Mouse (Mus musculus) embryo, embryonic 10.5 days (tissue): ENCODE results near the gene Rnase1.

Source experiments
- DNase-seq: peaks from one replicate; pipeline ENCODE4 v3.0.0-alpha.2; 2015; ENCODE audit warnings: low spot score

Rnase1 gene

DNA sequence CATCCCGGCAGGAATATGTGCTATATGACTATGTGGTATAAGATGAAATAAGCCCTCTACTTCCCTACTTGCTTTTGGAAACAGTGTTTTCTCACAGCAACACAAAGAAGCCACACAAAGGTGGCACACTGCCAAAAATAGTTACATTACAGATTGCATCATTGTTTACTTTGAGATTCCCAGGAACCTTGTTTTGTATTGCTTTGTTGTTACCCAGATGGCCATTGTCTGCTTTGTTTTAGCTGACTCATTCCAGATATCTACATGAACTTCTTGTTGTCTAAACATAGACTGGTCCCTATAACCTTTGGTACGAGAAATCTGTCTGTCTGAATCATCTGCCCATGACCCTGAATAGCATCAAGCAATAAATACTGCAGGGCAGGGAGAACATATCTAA, 6.2 kb downstream of the Rnase1 start:
- DNase-seq: no peak

DNA sequence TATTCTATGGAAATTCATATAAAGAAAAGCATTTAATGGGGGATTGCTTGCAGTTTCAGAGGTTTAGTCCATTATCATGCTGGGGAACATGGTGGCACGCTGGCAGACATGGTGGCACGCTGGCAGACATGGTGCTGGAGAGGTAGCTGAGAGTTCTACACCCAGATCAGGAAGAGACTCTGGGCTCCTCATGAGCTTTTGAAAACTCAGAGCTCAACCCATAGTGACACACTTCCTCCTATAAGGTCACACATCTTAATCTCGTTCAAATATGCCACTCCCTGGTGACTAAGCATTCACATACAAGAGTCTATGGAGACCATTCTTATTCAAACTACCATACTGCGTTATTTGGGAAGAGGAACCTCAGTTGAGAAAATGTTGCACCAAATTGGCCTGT, 14.2 kb downstream of the Rnase1 start:
- DNase-seq: no peak

GRCm38 (mm10) chr14:51131086-51131815, 15.3 kb downstream of the Rnase1 start:
- DNase-seq: no peak

GRCm38 (mm10) chr14:51130315-51130940, 16.2 kb downstream of the Rnase1 start:
- no peak for DNase-seq

- no peak for DNase-seq
Observed at GRCm38 (mm10) chr14:51129624-51129975, 17.0 kb downstream of the Rnase1 start.

DNA sequence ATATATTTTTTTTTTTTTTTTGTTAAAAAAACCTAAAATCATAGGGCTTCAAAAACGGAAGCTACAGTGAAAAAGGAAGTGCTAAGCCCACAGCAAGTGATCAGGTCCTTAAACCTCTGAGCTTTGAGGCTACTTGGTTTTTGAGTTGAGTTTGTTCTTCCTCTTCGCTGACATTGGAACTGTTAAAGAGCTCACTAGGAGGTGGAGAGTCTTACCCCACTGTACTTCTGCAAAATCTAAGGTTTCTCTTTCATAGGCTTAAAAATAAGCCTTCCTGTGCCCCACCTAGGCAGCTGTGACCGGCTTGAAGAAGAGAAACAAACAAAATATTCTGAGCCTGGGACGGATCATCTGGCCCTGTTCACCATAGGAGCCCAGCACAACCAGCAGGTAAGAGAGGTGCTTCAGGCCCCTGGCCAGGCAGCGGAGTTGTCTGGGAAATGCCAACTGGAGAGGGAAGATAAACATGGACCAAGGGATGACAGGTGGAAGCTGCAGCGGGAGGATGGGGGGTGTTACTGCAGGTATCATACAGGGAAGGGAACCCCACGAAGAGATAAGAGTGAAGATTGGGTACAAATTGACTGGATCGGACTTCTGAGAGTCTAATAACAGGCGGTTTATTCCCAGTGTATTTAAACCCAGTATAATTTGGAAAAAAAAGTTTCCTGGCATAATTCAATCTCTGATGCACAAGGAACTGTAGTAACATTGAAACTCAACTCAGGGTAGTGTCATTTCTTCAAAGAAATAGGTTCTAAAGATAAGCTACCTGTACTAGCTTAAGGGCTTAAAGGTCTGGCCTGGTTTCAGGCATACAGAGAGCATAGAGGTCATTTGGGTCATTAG, 17.6 kb downstream of the Rnase1 start:
- DNase-seq: no peak

DNA sequence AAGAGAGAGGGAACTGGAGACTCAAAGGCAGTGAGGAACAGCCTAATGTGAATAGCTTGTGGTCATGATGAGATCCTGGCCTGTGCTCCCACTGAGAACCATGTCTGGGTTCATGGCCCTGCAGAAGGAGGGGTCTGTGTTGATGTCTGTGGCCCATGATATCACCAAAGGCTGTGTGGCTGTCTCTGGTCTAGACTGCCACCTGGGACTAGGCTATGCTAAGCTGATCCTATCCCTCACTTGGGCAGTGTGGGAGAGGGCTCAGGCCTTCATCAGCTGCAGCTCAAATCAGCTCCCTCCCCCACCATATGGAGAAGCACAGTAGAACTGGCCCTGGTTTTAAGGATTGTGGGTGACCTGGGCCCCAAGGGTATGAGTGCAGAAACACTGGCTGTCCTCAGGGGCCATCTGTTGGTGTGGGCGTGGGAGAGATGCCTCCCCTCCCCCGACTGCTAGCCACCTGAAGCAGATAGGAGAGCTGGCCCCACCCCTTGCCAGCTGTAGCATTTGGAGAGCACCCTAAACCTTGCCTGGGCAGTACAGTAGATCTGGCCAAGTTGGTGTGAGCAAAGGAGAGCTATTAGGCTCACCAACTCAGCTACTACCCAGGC, 18.8 kb downstream of the Rnase1 start:
- no peak for DNase-seq

DNA sequence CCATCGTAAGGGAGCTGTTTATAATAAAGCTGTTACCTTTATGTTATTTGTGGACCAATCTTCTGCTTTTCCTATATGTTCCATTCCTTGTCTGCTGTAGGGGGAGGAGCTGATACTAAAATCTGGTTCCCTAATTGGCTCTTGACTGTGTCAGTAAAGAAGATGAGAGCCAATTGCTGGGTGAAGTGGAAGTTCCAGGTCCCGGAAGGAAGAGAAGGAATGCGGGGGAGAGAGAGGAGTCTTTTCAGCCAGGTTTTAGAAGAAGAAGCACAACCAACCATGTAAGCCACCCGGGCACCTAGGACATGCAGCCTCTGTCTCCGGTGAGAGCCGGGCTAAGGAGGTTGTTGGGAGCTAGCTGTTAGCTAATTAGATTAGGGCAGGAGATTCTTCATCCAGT, 20.9 kb downstream of the Rnase1 start:
- DNase-seq: no peak

DNA sequence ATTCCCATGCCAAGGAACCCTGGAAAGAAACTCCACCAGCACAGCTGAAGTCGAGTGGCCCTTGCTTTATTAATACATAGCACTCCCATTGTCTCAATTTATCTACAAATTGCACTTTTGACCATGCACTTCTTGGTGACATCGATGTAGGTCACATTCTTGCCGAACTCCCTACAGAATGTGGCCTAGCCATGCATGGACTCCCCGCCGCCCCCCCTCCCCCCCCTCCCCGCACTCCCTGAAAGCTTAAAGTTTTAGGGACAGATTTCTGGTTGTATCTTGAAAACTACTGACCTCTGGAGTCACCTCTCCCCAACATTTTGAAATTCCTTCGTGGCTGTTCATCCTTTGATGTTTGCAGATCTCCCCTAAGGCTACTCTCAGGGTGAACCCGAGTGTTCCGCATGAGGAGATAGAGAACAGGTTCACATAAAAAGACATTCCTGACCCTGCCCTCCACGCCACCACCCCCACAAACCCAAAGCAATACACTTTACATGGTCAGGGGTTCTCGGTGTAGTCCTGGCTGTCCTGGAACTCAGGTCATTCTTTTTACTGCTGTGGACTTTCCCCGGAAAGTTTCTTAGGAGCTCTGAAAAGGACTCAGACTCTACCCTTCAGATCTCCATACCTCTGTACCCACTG, 32.5 kb downstream of the Rnase1 start, which contains the start of gene Eddm3b:
TSS of gene Eddm3b (plus strand) at position 511 of the 645 bp plus-strand sequence.
- DNase-seq: no peak

- DNase-seq: no peak
Observed at GRCm38 (mm10) chr14:51113476-51113875, 33.1 kb downstream of the Rnase1 start.

DNA sequence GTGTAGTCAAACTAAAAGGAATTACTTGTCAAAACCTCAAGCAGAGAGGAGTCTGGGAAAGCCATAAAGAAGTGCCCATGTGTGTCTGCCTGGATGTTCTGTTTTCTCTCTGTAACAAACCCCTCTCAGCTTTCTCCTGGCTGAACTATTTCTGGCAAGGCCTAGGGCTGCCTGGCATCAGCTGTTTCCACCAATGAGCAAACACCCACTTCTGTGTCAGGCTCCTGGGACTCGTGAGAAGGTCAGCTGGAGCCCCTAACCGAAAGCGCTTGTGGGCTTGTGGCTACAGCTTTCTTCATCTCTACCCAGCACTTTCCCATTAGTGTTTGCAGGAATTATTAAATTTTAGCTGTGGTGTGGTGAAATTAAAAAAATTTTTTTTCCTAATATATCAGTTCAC, 34.6 kb downstream of the Rnase1 start:
- no peak for DNase-seq

DNA sequence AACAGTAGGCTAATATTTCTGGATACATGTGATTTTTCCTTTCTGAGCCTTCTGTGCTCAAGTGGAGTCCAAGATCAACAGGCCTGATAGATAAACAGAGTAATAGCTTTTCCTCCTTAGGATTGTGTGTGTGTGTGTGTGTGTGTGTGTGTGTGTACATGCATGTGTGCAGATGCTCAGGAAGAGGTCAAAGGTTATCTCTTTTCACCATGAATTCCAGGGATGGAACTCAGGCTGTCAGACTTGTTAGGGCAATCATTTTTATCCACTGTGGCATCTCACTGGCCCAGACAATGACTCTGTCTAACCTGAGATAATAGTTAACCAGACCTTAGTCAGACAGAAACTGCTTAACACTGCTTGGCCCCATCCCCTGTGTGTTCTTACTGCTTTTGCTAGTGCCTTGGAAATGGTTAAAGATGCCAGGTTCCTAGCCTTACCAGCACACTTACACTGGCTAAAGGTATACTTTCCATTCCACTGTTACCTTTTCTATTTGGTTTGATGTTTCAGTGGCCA, 40.1 kb downstream of the Rnase1 start:
- DNase-seq: no peak

GRCm38 (mm10) chr14:51104366-51104765, 42.2 kb downstream of the Rnase1 start:
- no peak for DNase-seq

- DNase-seq: peak; percentile 71
Observed at GRCm38 (mm10) chr14:51103217-51103616, 43.4 kb downstream of the Rnase1 start.

DNA sequence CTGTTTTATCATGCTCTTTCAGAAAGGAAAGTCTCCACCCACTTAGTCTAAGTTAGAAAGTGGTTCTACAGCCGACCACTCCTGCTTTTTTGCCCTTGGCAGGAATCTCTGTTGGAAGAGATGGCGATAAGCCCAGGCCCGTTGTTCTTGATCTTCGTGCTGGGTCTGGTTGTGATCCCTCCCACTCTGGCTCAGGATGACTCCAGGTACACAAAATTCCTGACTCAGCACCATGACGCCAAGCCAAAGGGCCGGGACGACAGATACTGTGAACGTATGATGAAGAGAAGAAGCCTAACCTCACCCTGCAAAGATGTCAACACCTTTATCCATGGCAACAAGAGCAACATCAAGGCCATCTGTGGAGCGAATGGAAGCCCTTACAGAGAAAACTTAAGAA, 45.3 kb downstream of the Rnase1 start:
- no peak for DNase-seq

DNA sequence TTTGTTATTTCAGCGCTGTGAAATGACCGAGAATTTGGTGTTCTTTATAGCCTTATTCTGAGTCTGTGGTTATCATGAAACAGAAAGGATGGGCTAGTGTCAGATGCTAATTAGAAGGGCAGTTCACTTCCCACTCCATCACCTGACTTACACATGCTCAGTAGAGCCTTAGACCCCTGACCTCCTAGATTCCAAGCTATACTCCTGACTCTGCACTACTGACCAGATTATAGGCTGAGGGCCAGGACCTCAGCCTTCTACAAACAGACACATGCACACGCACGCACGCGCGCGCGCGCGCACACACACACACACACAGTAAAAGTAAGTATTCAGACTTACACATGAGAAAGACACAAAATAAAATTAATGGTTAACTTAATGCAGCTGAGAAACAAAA, 47.7 kb downstream of the Rnase1 start:
- DNase-seq: no peak

- DNase-seq: peak; percentile 76
Observed at GRCm38 (mm10) chr14:51098300-51098699, 48.3 kb downstream of the Rnase1 start.

DNA sequence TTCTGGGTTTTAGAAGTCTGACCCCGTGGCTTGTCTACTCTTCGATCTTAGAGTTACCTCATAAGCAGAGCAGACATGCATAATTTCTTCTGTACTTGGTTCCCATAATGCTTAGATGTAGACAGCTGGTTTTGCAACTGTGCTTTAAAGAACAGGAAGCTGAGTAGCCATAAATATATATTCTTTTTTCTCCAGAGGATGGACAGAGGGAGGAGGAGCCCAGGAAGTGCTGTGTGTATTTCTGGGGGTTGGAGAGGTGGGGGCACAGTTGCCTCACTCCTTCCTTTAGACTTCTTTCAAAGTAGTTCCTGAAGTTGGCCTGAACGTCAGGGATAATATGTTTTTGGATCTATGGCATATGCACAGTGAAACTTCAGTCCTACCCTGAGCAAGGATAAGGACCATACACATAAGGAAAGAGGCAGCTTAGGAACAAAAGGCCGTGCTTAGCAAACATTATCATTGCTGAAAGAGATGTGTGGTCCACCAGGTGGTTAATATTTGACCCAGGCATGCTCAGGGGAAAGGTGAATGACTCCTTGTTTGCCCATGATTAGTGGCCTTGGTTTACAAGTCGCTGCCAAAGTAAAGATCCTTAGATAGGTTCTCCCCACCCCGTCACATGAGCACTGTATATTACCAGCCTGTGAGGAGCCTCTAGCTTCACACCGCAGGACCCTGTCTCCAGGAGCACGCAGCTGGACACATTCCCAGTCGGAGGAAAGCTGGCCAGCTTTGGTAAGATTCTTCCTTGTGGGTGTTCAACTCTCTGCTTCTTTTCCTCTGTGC, 50.7 kb downstream of the Rnase1 start:
- DNase-seq: no peak
